Mouse (Mus musculus): Measurements from ENCODE around the gene Gas2l3.

DNA sequence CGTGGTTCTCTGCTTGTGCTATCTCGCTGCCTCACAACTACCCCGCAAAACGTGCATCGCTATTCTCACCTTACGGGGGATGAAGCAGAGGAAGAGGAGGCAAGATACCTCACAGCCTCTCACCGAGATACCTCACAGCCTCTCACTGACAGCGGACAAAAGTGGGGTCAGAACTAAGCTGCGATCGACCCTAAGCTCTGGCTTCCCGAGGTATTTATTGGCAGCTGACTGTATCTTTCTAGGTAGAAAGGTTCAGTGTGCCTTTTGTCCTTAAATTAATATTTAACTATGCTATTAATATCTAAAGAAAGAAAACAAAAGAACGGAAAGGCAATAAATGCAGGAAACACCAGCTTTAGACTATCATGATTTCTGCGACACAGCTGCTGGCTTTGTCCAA lies 11.0 kb downstream of the Gas2l3 start:
- TF ChIP-seq CTCF (IDR thresholded peaks at IDR 0.05; ENCODE audit: control insufficient read depth, insufficient read depth, insufficient replicate concordance, low read depth, low read length) (no peak), POLR2A (IDR thresholded peaks at IDR 0.05; ENCODE audit: control insufficient read depth, low read depth, low read length) (no peak)
